Mouse (Mus musculus) cortical plate, adult 2 months (tissue): Measurements from ENCODE around the gene Actl11.
A peak's percentile ranks its signal among the peaks of the same experiment; 100 is the strongest.

Source experiments
- CTCF ChIP-seq: fragments of 200-500 bp; IDR thresholded peaks from 2 replicates; pipeline ENCODE4 v1.5.1; 2011; ENCODE audit warnings: mild to moderate bottlenecking, control low read depth, low read length; ENCODE audit not compliant: insufficient read depth; ENCODE audit errors: extremely low read depth
- POLR2A ChIP-seq: fragments of 200-500 bp; IDR thresholded peaks from 2 replicates; pipeline ENCODE4 v1.6.1; 2011; ENCODE audit warnings: mild to moderate bottlenecking, low read length, control low read depth; ENCODE audit not compliant: insufficient read depth; ENCODE audit errors: extremely low read depth

DNA sequence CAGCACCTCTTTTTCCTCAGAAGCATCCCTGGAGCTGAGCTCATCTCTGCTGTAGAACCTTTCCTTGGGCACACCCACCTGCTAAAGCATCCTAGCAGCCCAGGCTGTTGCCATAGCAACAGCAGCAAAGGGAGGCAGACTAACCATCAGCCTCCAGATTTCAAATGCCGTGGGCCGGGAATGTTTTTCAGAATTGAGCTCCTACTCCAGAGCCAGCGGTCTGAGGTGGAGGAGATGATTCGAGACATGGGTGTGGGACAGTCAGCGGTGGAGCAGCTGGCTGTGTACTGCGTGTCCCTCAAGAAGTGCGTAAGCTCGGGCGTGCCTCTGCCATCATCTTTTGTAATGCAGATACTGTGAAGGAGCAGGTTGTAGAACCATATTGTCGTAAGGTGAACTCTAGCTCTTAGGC is 33.1 kb downstream of the Actl11 start:
- TF ChIP-seq CTCF (no peak), POLR2A (peak; percentile 77)
